Comparison of ENCODE assay signal across 12 mouse cellular contexts in the genomic region with DNA sequence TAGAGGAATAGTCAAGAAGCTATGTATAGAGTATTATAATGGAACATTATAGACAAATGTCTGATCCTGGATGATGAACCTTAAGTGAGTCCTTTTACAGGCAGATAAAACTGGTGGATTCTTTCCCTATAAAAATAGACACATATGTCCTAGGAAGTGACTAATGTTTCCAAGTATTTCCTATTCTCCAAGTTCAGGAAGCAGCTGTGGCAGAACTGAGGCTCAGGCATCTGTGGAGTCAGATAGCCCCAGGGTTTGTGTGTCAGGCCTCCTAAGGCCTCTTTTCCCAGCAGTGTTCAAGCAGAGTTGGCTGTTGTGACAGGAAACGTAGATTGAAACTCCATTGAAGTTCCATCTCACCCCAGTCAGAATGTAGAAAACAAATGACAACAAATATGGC. TPM values are rescaled to one million over a fixed set of nuclear protein-coding genes. Genes with fewer than 3 reads are reported as not detected.
DNase-seq lines count a peak whose midpoint lies in the region; ATAC-seq and TF ChIP-seq lines count a peak whose summit lies in the region.
"Had no signal": no experiment of that assay in that cellular context is flagged by ENCODE, and none has a peak within 500 bp of the region (broad histone marks: within the 10 kb centered on the region; RNA-seq: fewer than 3 reads in every experiment).

No protein-coding gene starts in this region.

- WGBS in heart, postnatal 0 days, result 42% methylated on average over 1 of the region's 1 CpGs

- H3K27me3 ChIP-seq in heart, postnatal 0 days (ENCODE audit: control insufficient read depth, insufficient read depth, low read length), result no peaks in the 10 kb centered on the region
- H3K27me3 ChIP-seq: forebrain, embryonic 15.5 days; lung, embryonic 15.5 days had no signal

- no peak for TF ChIP-seq CTCF in heart, postnatal 0 days (IDR thresholded peaks at IDR 0.05; ENCODE audit: low read depth)

- no peak overlapping the region for H3K4me3 ChIP-seq in heart, postnatal 0 days (ENCODE audit: low read depth, low read length)
- H3K4me3 ChIP-seq: forebrain, embryonic 15.5 days; lung, embryonic 15.5 days had no signal

- no peaks in the 10 kb centered on the region for H3K36me3 ChIP-seq in heart, postnatal 0 days (replicated peaks; ENCODE audit: control insufficient read depth, insufficient read depth, low read length)
- H3K36me3 ChIP-seq: forebrain, embryonic 15.5 days; G1E; lung, embryonic 15.5 days had no signal

- peak; percentile 97 for TF ChIP-seq EP300 in heart, postnatal 0 days (IDR thresholded peaks at IDR 0.05; ENCODE audit: low read depth)

- no peaks in the 10 kb centered on the region for H3K9me3 ChIP-seq in heart, postnatal 0 days (replicated peaks; ENCODE audit: control insufficient read depth, low read length)
- H3K9me3 ChIP-seq: forebrain, embryonic 15.5 days; G1E; lung, embryonic 15.5 days had no signal

- no peaks in the 10 kb centered on the region for H3K4me1 ChIP-seq in heart, postnatal 0 days (ENCODE audit: control insufficient read depth, insufficient read depth)
- H3K4me1 ChIP-seq: forebrain, embryonic 15.5 days; lung, embryonic 15.5 days had no signal

- peak overlapping the region; percentile 81 for H3K27ac ChIP-seq in heart, postnatal 0 days (ENCODE audit: low read depth)
- H3K27ac ChIP-seq: forebrain, embryonic 15.5 days had no signal

- ATAC-seq in heart, postnatal 0 days (ENCODE audit: insufficient read depth, low read depth), result peak; percentile 81
- ATAC-seq in monocyte, adult 5-6 weeks (replicated peaks; ENCODE audit: insufficient number of reproducible peaks, low FRiP score, low TSS enrichment, poor library complexity, severe bottlenecking), result no peak
- ATAC-seq: forebrain, embryonic 15.5 days; intestine, postnatal 0 days had no signal

- H3K4me2 ChIP-seq in heart, postnatal 0 days (ENCODE audit: low read depth, low read length), result no peak overlapping the region
- H3K4me2 ChIP-seq: forebrain, embryonic 15.5 days; lung, embryonic 15.5 days had no signal

- peak; percentile 13 to 47 for DNase-seq in adrenal gland, adult (ENCODE audit: inconsistent age in 2 of 2, low spot score in 1 of 2)
- no peak for DNase-seq in adrenal gland, adult 18-20 months (ENCODE audit: low spot score in 2 of 2)
- DNase-seq in 3T3-L1 (ENCODE audit: low read depth, low spot score), result peak; percentile 76
- peak; percentile 82 for DNase-seq in heart, postnatal 0 days (ENCODE audit: low spot score)
- peak; percentile 59 for DNase-seq in kidney, postnatal 14 days
- DNase-seq in layer of hippocampus, adult 11-12 months (ENCODE audit: low spot score), result no peak
- DNase-seq in ovary, postnatal 36 days (ENCODE audit: low spot score), result no peak

- H3K9ac ChIP-seq in heart, postnatal 0 days (replicated peaks; ENCODE audit: low read depth, low read length), result no peak overlapping the region
- H3K9ac ChIP-seq: forebrain, embryonic 15.5 days; lung, embryonic 15.5 days had no signal

RNA-seq across cellular contexts. Expression of a gene that starts 25.4 kb away (rescaled TPM):
- not detected for total RNA-seq in adrenal gland, adult 18-20 months (2021)
- 4.6 TPM in 1 of 2 replicates, not detected in the other for total RNA-seq in heart, postnatal 0 days (2014; rRNA removed; ENCODE audit: low replicate concordance)
- 0.12 and 0.18 TPM in 2 replicates for polyA plus RNA-seq in heart, postnatal 0 days (2015; fragmentation: Nextera tagmentation; extraction: Ambion mirVana)
- total RNA-seq in monocyte, adult 5-6 weeks (2017), result 0.58 TPM in 1 of 3 replicates, not detected in the others
- polyA plus RNA-seq: forebrain, embryonic 15.5 days; G1E; intestine, postnatal 0 days had no signal

Comparison
In these comparisons a context has a peak if more than half of its experiments do, and no peak if none do; other contexts are left out.
1. DNase-seq: peak in adrenal gland, adult (2 of 2), 3T3-L1 (single experiment), heart, postnatal 0 days (single experiment) and kidney, postnatal 14 days (single experiment); none in adrenal gland, adult 18-20 months (0 of 2), layer of hippocampus, adult 11-12 months (single experiment) and ovary, postnatal 36 days (single experiment).